Mouse (Mus musculus) hematopoietic stem cell, adult 5-6 weeks (primary cell): ENCODE results near the gene Suco. TPM values are rescaled to one million over a fixed set of nuclear protein-coding genes. Genes with fewer than 3 reads are reported as not detected.

Experiments used
- ATAC-seq, 2 experiments: fragments of 125-278 bp in 1 of 2; replicated peaks in 1 of 2; 2 replicates each; pipeline ENCODE4 v1.8.0; 2016 to 2017; ENCODE audit warnings: inconsistent platforms in 2 of 2, mild to moderate bottlenecking in 2 of 2, moderate number of reproducible peaks in 2 of 2, low read depth in 1 of 2, moderate TSS enrichment in 1 of 2; ENCODE audit not compliant: low FRiP score in 2 of 2, poor library complexity in 2 of 2, severe bottlenecking in 2 of 2, insufficient read depth in 1 of 2, low TSS enrichment in 1 of 2
- total RNA-seq: library from RNA; stranded (forward); fragments of 172-1452, 232-1000 nt; gene quantifications from 2 replicates; pipeline ENCODE4 v1.2.3, GENCODE M21; 2017

Gene Suco
- total RNA-seq, 1 experiment from 2014 or later = 141 TPM

GRCm38 (mm10) chr1:161804541-161804971 lies 71.9 kb downstream of the Suco start:
- peak; percentile 49 to 50 for ATAC-seq

GRCm38 (mm10) chr1:161801321-161801720 lies 75.2 kb downstream of the Suco start:
- no peak for ATAC-seq

GRCm38 (mm10) chr1:161800256-161800655 lies 76.2 kb downstream of the Suco start:
- ATAC-seq = no peak

GRCm38 (mm10) chr1:161799791-161800190 lies 76.7 kb downstream of the Suco start:
- ATAC-seq = no peak

GRCm38 (mm10) chr1:161798866-161799265 lies 77.6 kb downstream of the Suco start:
- ATAC-seq = peak; percentile 76 to 85

GRCm38 (mm10) chr1:161794447-161795211 lies 81.9 kb downstream of the Suco start:
- peak; percentile 40 to 70 for ATAC-seq

GRCm38 (mm10) chr1:161793321-161793720 lies 83.2 kb downstream of the Suco start:
- no peak for ATAC-seq

GRCm38 (mm10) chr1:161792687-161792969 lies 83.9 kb downstream of the Suco start:
- no peak for ATAC-seq

- ATAC-seq = no peak
Measured at GRCm38 (mm10) chr1:161791854-161792686, 84.4 kb downstream of the Suco start.

GRCm38 (mm10) chr1:161788339-161788738 lies 88.1 kb downstream of the Suco start, which contains the start of gene Fasl:
Gene Fasl (minus strand): TSS chr1:161788495.
- ATAC-seq = no peak

- no peak for ATAC-seq
Measured at GRCm38 (mm10) chr1:161782725-161783124, 93.8 kb downstream of the Suco start.

- no peak for ATAC-seq
Measured at GRCm38 (mm10) chr1:161781594-161781993, 94.9 kb downstream of the Suco start.

- ATAC-seq = peak; percentile 59 to 78
Measured at GRCm38 (mm10) chr1:161779057-161779456, 97.4 kb downstream of the Suco start.

- ATAC-seq = no peak
Measured at GRCm38 (mm10) chr1:161775151-161775550, 101.3 kb downstream of the Suco start.

- no peak for ATAC-seq
Measured at GRCm38 (mm10) chr1:161771293-161771692, 105.2 kb downstream of the Suco start.

- no peak for ATAC-seq
Measured at GRCm38 (mm10) chr1:161769329-161769728, 107.2 kb downstream of the Suco start.

- peak; percentile 56 to 75 for ATAC-seq
Measured at GRCm38 (mm10) chr1:161767101-161767524, 109.4 kb downstream of the Suco start.

GRCm38 (mm10) chr1:161766656-161767055 lies 109.8 kb downstream of the Suco start:
- ATAC-seq = peak; percentile 98 to 99
